Mouse (Mus musculus) heart, embryonic 11.5 days (tissue): Measurements from ENCODE around the gene Mrtfb. TPM values are rescaled to one million over a fixed set of nuclear protein-coding genes. Genes with fewer than 3 reads are reported as not detected.

Experiments used
- ATAC-seq: fragments of 200-750 bp; cut with Nextera tagmentation; replicated peaks from 2 replicates; pipeline ENCODE4 v1.8.0; 2017; ENCODE audit warnings: moderate library complexity; ENCODE audit not compliant: insufficient number of reproducible peaks, low FRiP score, low TSS enrichment
- H3K27ac ChIP-seq: fragments of 300-500 bp; sonication (generic); 2 replicates; pipeline ENCODE4 v1.5.1; 2014; ENCODE audit warnings: mild to moderate bottlenecking, low read depth, low read length
- H3K27me3 ChIP-seq: fragments of 300-500 bp; sonication (generic); 2 replicates; pipeline ENCODE4 v1.6.1; 2014; ENCODE audit warnings: mild to moderate bottlenecking, low read length, mixed read lengths; ENCODE audit not compliant: control insufficient read depth, insufficient read depth
- H3K36me3 ChIP-seq: fragments of 300-500 bp; sonication (generic); 2 replicates; pipeline ENCODE4 v1.6.1; 2014; ENCODE audit warnings: mild to moderate bottlenecking, low read length, moderate library complexity, mixed read lengths; ENCODE audit not compliant: control insufficient read depth, insufficient read depth
- H3K4me1 ChIP-seq: fragments of 300-500 bp; sonication (generic); 2 replicates; pipeline ENCODE4 v1.6.1; 2014; ENCODE audit warnings: low read length; ENCODE audit not compliant: control insufficient read depth, insufficient read depth
- H3K4me2 ChIP-seq: fragments of 300-500 bp; sonication (generic); 2 replicates; pipeline ENCODE4 v1.6.1; 2014; ENCODE audit warnings: mild to moderate bottlenecking, moderate library complexity
- H3K4me3 ChIP-seq: fragments of 300-500 bp; sonication (generic); 2 replicates; pipeline ENCODE4 v1.5.1; 2014; ENCODE audit warnings: low read depth, low read length
- H3K9ac ChIP-seq: fragments of 300-500 bp; sonication (generic); 2 replicates; pipeline ENCODE4 v1.6.1; 2014; ENCODE audit warnings: mild to moderate bottlenecking, low read depth, low read length, moderate library complexity
- H3K9me3 ChIP-seq: fragments of 300-500 bp; sonication (generic); replicated peaks from 2 replicates; pipeline ENCODE4 v1.6.1; 2016; ENCODE audit warnings: low read length; ENCODE audit not compliant: control insufficient read depth
- WGBS: fragments of 180-500 bp; shearing (Covaris S2); extraction: QIAGEN DNeasy Blood & Tissue Kit; methylation state at CpG from one replicate; pipeline ENCODE4 v1.1.7; 2014; ENCODE audit not compliant: insufficient replicate concordance; 5-methylcytosine and 5-hydroxymethylcytosine counted together
- polyA plus RNA-seq: library from polyadenylated mRNA; unstranded; fragments of >200 nt; fragmentation: Nextera tagmentation; extraction: Ambion mirVana; gene quantifications from 2 replicates; pipeline ENCODE4 v1.2.1, GENCODE M21; 2014

Mrtfb gene
- polyA plus RNA-seq, 1 experiment from 2014 or later = 20.2 TPM

GRCm38 (mm10) chr16:13419752-13420151, 163.5 kb downstream of the Mrtfb start:
- Histone ChIP-seq H3K4me2 (no peak overlapping the region), H3K27ac (no peak overlapping the region), H3K36me3 (no peaks in the 10 kb centered on the region), H3K4me3 (no peak overlapping the region), H3K4me1 (no peaks in the 10 kb centered on the region), H3K9me3 (no peaks in the 10 kb centered on the region), H3K9ac (no peak overlapping the region), H3K27me3 (no peaks in the 10 kb centered on the region)
- no peak for ATAC-seq
- WGBS = 46% methylated on average over 2 of the region's 2 CpGs

GRCm38 (mm10) chr16:13422522-13422921, 166.2 kb downstream of the Mrtfb start:
- no peak for ATAC-seq
- no peaks in the 10 kb centered on the region for H3K27me3 ChIP-seq
- no peak overlapping the region for H3K4me3 ChIP-seq
- H3K36me3 ChIP-seq = no peaks in the 10 kb centered on the region
- H3K9ac ChIP-seq = no peak overlapping the region
- H3K27ac ChIP-seq = no peak overlapping the region
- WGBS = 82% methylated on average over 3 of the region's 3 CpGs
- H3K4me1 ChIP-seq = peaks cover 5% of the 10 kb centered on the region; the same call in 1 of the 2 replicates
- H3K9me3 ChIP-seq = no peaks in the 10 kb centered on the region
- no peak overlapping the region for H3K4me2 ChIP-seq

- Histone ChIP-seq H3K9ac (no peak overlapping the region), H3K27me3 (no peaks in the 10 kb centered on the region), H3K9me3 (no peaks in the 10 kb centered on the region), H3K4me2 (no peak overlapping the region), H3K4me3 (no peak overlapping the region), H3K36me3 (no peaks in the 10 kb centered on the region), H3K27ac (no peak overlapping the region), H3K4me1 (peaks cover 5% of the 10 kb centered on the region; the same call in 1 of the 2 replicates)
- 69% methylated on average over 8 of the region's 8 CpGs for WGBS
- ATAC-seq = no peak
These were observed 167.5 kb downstream of the Mrtfb start for GRCm38 (mm10) chr16:13423587-13424355.

GRCm38 (mm10) chr16:13425804-13426203, 169.5 kb downstream of the Mrtfb start:
- Histone ChIP-seq H3K9me3 (no peaks in the 10 kb centered on the region), H3K27me3 (no peaks in the 10 kb centered on the region), H3K4me2 (no peak overlapping the region), H3K4me3 (no peak overlapping the region), H3K36me3 (no peaks in the 10 kb centered on the region), H3K9ac (no peak overlapping the region), H3K27ac (no peak overlapping the region), H3K4me1 (peaks cover 14% of the 10 kb centered on the region)
- ATAC-seq = no peak
- 75% methylated on average over 6 of the region's 6 CpGs for WGBS

GRCm38 (mm10) chr16:13426831-13427589, 170.7 kb downstream of the Mrtfb start:
- H3K27me3 ChIP-seq = no peaks in the 10 kb centered on the region
- no peak overlapping the region for H3K27ac ChIP-seq
- no peaks in the 10 kb centered on the region for H3K36me3 ChIP-seq
- H3K4me2 ChIP-seq = no peak overlapping the region
- H3K4me3 ChIP-seq = no peak overlapping the region
- no peaks in the 10 kb centered on the region for H3K9me3 ChIP-seq
- 79% methylated on average over 10 of the region's 10 CpGs for WGBS
- no peak overlapping the region for H3K9ac ChIP-seq
- peaks cover 18% of the 10 kb centered on the region for H3K4me1 ChIP-seq
- no peak for ATAC-seq

- no peak for ATAC-seq
- Histone ChIP-seq H3K4me3 (no peak overlapping the region), H3K36me3 (no peaks in the 10 kb centered on the region), H3K27me3 (no peaks in the 10 kb centered on the region), H3K4me2 (no peak overlapping the region), H3K9ac (no peak overlapping the region), H3K27ac (no peak overlapping the region), H3K9me3 (no peaks in the 10 kb centered on the region), H3K4me1 (peaks cover 18% of the 10 kb centered on the region)
- 73% methylated on average over 5 of the region's 5 CpGs for WGBS
These were observed 171.8 kb downstream of the Mrtfb start for GRCm38 (mm10) chr16:13428077-13428476.

- ATAC-seq = no peak
- Histone ChIP-seq H3K4me1 (peaks cover 18% of the 10 kb centered on the region), H3K4me2 (no peak overlapping the region), H3K9ac (no peak overlapping the region), H3K9me3 (no peaks in the 10 kb centered on the region), H3K27ac (no peak overlapping the region), H3K36me3 (no peaks in the 10 kb centered on the region), H3K27me3 (no peaks in the 10 kb centered on the region), H3K4me3 (no peak overlapping the region)
- WGBS = 100% methylated on average over 1 of the region's 1 CpGs
These were observed 172.5 kb downstream of the Mrtfb start for GRCm38 (mm10) chr16:13428806-13429205.

- peak overlapping the region; percentile 37; the same call in 1 of the 2 replicates for H3K27ac ChIP-seq
- H3K36me3 ChIP-seq = no peaks in the 10 kb centered on the region
- H3K4me3 ChIP-seq = no peak overlapping the region
- H3K9me3 ChIP-seq = no peaks in the 10 kb centered on the region
- H3K4me1 ChIP-seq = peaks cover 18% of the 10 kb centered on the region
- no peak overlapping the region for H3K4me2 ChIP-seq
- no peak; the same call in 1 of the 2 replicates for ATAC-seq
- H3K9ac ChIP-seq = no peak overlapping the region
- no peaks in the 10 kb centered on the region for H3K27me3 ChIP-seq
- WGBS = 40% methylated on average over 7 of the region's 7 CpGs
These were observed 173.8 kb downstream of the Mrtfb start for GRCm38 (mm10) chr16:13429921-13430606.
